Mouse (Mus musculus) adipose tissue, adult 10 weeks (tissue): ENCODE results near the gene Gm8108. TPM values are rescaled to one million over a fixed set of nuclear protein-coding genes. Genes with fewer than 3 reads are reported as not detected.

ENCODE experiments used
- polyA plus RNA-seq: library from polyadenylated mRNA; stranded (reverse); fragments of 350-450 nt; fragmentation: Illumina TruSeq; extraction: RNeasy Lipid Tissue Mini Kit (QIAGEN cat#74804); gene quantifications from one replicate; pipeline ENCODE4 v1.2.3, GENCODE M21; 2014; ENCODE audit warnings: low read depth, low replicate concordance

The Gm8108 gene
- polyA plus RNA-seq, result 1.2 TPM

DNA sequence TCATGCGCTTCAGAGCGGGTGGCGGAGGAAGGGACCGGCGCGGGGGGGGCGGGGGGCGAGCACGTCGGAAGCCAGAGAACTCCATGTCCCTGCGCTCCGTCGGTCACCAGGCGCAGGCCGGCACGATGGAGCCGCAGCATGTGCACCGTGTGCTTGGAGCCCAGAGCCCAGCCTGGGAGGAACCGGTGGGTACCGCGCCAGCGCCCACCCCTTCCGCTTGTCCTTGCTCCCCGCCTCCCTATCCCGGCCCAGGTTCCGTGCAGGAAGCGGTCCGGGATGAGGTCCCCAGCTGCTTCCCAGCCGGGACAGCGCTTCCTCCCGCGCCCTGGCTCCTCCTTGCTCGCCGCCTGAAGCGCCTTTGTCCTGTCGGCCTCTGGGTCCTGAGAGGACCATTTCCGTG, at the start of gene Gm8108:
TSS of gene Gm8108 (plus strand) at position 101 of the 400 bp plus-strand sequence.

GRCm38 (mm10) chr14:4083820-4084219, 26.5 kb upstream of the Gm8108 start, which contains the start of gene Gm3115:
Gm3115 (plus strand) TSS chr14:4084120.

DNA sequence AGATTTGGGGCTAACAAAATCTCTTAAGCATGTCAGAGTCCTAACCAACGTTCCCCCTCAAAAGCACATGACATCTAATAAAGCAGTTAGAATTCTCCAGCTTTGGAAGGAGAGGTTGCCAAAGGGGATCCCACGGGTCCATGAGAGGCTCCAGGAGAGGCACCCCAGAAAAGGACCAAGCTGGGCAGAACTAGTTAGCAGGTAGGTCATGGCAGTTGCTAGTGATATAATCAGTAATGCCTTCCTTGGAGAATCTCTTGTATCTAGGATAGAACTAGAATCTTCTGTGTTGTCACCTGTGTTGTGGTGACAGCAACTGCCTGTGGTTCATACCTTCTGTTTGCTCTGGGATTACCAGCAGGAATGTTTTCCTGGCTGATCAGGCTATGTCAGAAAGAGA, 54.4 kb downstream of the Gm8108 start, which contains the start of gene Gm3127:
TSS of gene Gm3127 (plus strand) at position 301 of the 400 bp plus-strand sequence.

Other genes starting within 250 kb of the Gm8108 start
- gene Gm2916, start 226.4 kb upstream of the Gm8108 start, polyA plus RNA-seq, result 0.46 TPM
- 0.41 TPM for gene Gm3029, start 178.8 kb upstream of the Gm8108 start, polyA plus RNA-seq
- not detected for gene Gm3095, start 147.0 kb upstream of the Gm8108 start, polyA plus RNA-seq
- 0.16 TPM for gene Gm3099, start 112.1 kb upstream of the Gm8108 start, polyA plus RNA-seq
- not detected for gene Gm5796, start 86.6 kb upstream of the Gm8108 start, polyA plus RNA-seq
- not detected for gene Gm3115, start 26.4 kb upstream of the Gm8108 start, polyA plus RNA-seq
- not detected for gene Gm3127, start 54.5 kb downstream of the Gm8108 start, polyA plus RNA-seq
- gene Gm2974, start 72.0 kb downstream of the Gm8108 start, polyA plus RNA-seq, result not detected
- gene Gm3138, start 139.1 kb downstream of the Gm8108 start, polyA plus RNA-seq, result not detected
- gene Gm3149, start 206.8 kb downstream of the Gm8108 start, polyA plus RNA-seq, result 0.37 TPM
- gene 2610042L04Rik, start 224.2 kb downstream of the Gm8108 start, polyA plus RNA-seq, result not detected